Mouse (Mus musculus) cerebellum, adult 11 months (tissue): ENCODE data around the gene Bcl2a1b.

ENCODE experiments used
- DNase-seq: peaks from one replicate; pipeline ENCODE4 v3.0.0; 2022

Bcl2a1b gene

DNA sequence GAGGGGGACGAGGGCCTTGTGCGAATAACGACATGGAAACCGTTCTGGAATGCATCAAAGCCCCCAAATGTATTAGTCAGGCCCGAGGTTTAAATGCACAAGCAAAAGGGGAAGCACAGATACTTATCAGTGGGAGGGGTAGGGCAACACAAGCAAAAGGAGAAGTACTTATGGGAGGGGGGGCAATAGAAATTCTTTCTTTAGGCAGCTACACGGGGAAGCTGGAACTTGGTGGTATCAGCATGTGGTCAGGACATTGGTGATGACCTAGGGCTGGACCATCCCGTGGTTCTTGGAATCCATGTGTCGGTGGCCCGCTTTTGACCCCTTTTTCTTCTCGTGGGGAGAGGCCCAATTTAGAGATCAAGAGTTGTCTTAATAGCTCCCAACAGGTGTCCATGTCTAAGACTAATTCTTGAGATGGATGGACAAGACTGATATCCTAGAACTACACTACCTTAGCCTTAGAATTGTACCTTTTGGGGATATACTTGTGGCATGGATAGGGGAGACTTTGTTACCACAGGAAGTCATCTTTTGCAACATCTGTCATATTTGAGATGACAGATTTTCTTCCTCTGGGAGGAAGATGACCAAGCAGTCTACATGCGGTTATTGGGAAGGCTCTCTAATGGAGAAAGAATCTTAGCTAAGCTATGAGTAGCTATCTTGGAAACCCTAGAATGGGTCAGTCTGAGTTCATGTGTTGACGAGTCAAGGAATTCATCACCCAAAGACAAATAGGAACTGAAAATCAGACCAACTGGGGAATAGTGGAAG is 57.7 kb downstream of the Bcl2a1b start:
- no peak for DNase-seq
